Mouse (Mus musculus) liver, adult (tissue): ENCODE measurements around the gene Rrnad1.

Experiments
- GATA4 ChIP-seq: IDR thresholded peaks from 2 replicates; pipeline ENCODE4 v1.6.1; 2014; ENCODE audit warnings: mild to moderate bottlenecking, low read length; ENCODE audit not compliant: insufficient replicate concordance

Gene Rrnad1

GRCm38 (mm10) chr3:87958476-87958875 lies 28.0 kb upstream of the Rrnad1 start:
- no peak for TF ChIP-seq GATA4

DNA sequence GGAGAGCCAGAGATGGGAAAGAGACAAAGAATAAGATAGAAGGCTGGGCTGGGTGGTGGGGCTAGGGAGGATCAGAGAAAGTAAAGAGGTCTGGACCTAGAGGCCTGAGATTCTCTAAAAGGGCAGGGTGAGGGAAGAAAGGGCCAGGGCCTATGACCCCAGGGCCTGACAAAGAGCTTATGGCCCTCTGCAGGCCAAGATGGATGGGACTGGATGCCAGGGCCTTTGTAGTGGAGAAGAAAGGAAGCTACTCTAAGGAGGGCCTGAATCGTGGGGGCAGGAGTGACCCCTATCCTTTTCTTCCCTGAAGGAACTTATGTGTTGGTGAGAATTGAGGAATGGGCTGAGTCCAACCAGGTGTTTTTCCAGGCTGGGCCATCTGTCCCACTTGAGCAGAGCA lies 27.5 kb upstream of the Rrnad1 start:
- no peak for TF ChIP-seq GATA4

- TF ChIP-seq GATA4: no peak
Measured at GRCm38 (mm10) chr3:87952440-87952839, 21.9 kb upstream of the Rrnad1 start.

DNA sequence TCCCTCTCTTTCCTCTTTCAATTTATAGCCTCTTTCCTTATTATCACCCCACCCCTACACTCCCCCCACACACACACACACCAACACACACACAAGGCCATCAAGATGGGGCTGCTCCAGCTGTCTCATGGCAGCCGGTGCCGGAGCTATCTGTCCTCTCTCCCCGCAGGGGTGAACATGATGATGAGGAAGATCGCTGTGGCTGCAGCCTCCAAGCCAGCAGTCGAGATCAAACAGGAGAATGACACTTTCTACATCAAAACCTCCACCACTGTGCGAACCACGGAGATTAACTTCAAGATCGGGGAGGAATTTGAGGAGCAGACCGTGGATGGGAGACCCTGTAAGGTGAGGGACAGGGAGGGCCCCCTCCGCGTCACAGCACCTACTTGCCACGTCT lies 21.4 kb upstream of the Rrnad1 start:
- TF ChIP-seq GATA4: no peak

GRCm38 (mm10) chr3:87949955-87950515 lies 19.5 kb upstream of the Rrnad1 start:
- TF ChIP-seq GATA4: no peak

DNA sequence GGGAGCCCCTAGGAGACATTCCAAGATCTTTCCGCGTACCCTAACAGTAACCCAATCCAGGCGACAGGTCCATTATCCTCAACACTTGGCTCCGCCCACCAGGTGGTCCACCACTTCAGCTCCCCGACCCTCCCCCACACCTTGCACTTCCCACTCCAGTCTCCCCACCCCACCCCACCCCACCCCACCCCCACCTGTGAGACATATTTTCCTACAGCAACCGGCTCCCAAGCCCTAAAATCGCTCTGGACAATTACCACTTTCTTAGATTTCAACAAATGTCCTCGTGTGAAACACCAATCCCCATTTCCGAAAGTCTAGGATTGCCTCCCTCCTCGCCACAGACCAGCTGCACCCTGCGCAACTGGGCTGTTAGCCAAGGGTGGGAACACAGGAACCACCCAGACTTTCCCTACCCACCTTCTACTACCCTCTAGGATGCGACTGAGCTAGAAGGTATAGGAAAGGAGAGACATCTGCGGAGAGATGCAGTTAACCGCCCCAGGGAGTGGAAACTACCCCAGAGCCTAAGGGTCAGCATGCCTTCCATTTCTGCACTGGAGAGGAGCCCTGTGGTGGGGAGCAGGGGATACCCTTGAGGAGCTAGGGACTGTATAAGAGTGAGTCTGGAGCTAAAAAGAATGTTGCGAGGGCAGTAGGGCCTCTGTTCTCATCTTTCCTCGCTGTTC lies 18.9 kb upstream of the Rrnad1 start:
- no peak for TF ChIP-seq GATA4

GRCm38 (mm10) chr3:87948378-87949265 lies 18.1 kb upstream of the Rrnad1 start, which contains the start of gene Crabp2:
Gene Crabp2, plus strand, starts transcription at chr3:87948666.
- TF ChIP-seq GATA4: no peak

DNA sequence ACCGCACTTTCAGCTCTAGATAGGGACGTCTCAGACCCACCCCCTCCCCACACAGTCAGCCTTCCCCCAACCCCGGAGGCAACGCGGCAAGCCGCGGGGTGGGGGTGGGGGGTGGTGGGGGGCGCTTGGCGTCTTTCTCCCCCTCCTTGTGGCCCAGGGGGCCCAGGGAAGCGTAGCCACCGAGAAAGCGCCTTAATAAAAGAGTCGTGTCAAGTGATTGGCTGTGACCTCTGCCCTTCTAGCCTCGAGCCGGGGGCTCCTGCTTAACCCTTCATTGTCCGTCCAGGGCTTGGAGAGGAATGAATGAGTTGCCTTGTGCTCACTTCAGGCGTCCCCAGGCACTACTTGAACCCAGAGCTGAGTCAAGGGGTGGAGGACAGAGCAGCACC lies 17.3 kb upstream of the Rrnad1 start:
- no peak for TF ChIP-seq GATA4

- no peak for TF ChIP-seq GATA4
Measured at GRCm38 (mm10) chr3:87947056-87947810, 16.7 kb upstream of the Rrnad1 start.

DNA sequence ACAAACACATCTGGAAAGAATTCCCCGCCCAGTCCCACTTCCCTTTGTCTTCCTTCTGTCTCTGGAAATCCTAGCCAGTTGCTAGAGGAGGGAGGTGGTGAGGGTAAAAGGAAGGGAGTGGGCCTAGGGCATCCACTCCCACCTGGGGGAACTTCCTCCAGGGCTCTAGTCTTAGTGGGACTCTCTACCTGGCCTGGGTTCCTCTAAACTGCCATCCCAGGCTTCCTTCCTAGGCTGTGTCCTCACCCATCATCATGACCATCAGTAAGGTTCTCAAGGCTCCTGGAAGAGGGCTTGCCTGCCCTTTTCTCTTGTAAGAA lies 16.0 kb upstream of the Rrnad1 start:
- TF ChIP-seq GATA4: no peak

GRCm38 (mm10) chr3:87945781-87946540 lies 15.4 kb upstream of the Rrnad1 start:
- TF ChIP-seq GATA4: no peak

GRCm38 (mm10) chr3:87944838-87945600 lies 14.5 kb upstream of the Rrnad1 start:
- no peak for TF ChIP-seq GATA4

DNA sequence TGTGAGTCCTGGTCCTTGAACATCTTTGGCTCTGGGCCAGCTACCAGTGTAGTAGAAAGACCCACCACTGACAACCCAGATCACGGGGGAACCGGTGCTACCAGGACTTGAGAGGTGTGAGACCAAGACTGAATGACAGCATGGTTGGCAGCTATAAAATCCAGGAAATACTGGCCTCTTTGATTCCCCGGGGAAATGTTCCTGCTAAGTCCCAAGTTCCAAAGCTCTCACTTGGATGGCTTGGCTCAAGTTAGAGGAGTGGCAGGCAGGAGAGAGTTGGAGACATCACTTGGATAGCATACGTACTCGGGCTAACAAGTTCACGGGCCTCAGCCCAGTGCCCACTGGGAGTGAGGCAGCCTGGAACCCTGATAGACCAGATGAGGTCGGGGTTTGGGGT lies 13.1 kb upstream of the Rrnad1 start:
- TF ChIP-seq GATA4: no peak

DNA sequence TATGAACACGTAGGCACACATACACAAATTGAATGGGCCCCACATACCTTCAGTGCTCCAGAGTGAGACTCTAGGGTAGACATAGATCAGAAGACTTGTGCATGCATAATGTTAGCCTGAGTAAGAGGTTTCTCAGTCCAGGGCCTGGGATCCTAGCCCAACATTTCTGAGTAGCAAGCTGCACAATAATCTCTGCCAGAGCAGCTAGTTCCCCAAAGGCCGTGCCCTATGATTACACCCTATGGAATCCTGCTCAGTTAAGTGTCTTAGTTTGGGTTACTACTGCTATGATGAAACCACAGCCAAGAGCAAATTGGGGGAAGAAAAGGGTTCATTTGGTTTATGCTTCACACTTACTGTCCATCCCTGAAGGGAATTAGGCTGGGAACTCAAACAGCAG lies 12.0 kb upstream of the Rrnad1 start:
- no peak for TF ChIP-seq GATA4
